Mouse (Mus musculus) bone marrow, adult 2 months (tissue): ENCODE data around the gene Nr2e1.

Experiments
- CTCF ChIP-seq: fragments of 200-500 bp; IDR thresholded peaks from 2 replicates; pipeline ENCODE4 v1.5.1; 2011; ENCODE audit warnings: low read length, control low read depth; ENCODE audit not compliant: control insufficient read depth, insufficient read depth
- POLR2A ChIP-seq: fragments of 200-500 bp; IDR thresholded peaks from 2 replicates; pipeline ENCODE4 v1.6.1; 2011; ENCODE audit warnings: low read depth, mild to moderate bottlenecking, control low read depth, low read length, borderline replicate concordance; ENCODE audit not compliant: control insufficient read depth

GRCm38 (mm10) chr10:42537571-42538316, 45.7 kb downstream of the Nr2e1 start:
- no peak for TF ChIP-seq POLR2A
- no peak for TF ChIP-seq CTCF
